Mouse (Mus musculus) thymus, adult 2 months (tissue): Measurements from ENCODE around the gene Kif2a.

Experiments used
- CTCF ChIP-seq: fragments of 200-500 bp; IDR thresholded peaks from 2 replicates; pipeline ENCODE4 v1.5.1; 2012; ENCODE audit warnings: mild to moderate bottlenecking, control low read depth, low read length, moderate library complexity, borderline replicate concordance; ENCODE audit not compliant: control insufficient read depth, poor library complexity, insufficient read depth; ENCODE audit errors: extremely low read depth
- POLR2A ChIP-seq: fragments of 200-500 bp; IDR thresholded peaks from 2 replicates; pipeline ENCODE4 v1.6.1; 2012; ENCODE audit warnings: mild to moderate bottlenecking, low read length, control low read depth, moderate library complexity; ENCODE audit not compliant: control insufficient read depth, poor library complexity, insufficient read depth; ENCODE audit errors: extremely low read depth

DNA sequence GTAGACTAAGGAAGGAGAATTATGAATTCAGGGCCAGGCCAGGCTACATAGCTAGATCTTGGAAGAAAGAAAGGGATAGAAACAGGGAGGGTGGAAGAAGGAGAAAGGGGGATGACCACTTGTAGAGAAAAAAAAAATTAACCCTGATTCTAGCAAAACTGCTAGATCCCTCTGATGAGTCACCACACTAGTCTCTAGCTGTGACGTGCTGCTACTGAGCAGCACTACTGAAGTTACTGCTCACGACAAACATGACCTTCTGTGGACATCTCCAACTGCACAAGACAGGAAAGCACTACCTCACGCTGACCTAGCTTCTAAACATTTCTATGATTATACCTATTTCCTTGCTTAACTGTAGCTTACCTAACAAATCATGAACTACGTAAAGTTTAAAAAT, 93.6 kb downstream of the Kif2a start:
- TF ChIP-seq POLR2A: no peak
- no peak for TF ChIP-seq CTCF
